ENCODE assay signal across 14 mouse cellular contexts in genomic region chr5:125676025-125676623, GRCm38 (mm10).
A peak's percentile ranks its signal among the peaks of the same experiment; 100 is the strongest.
DNase-seq lines count a peak whose midpoint lies in the region; ATAC-seq lines count a peak whose summit lies in the region.
"Had no signal": no experiment of that assay in that cellular context is flagged by ENCODE, and none has a peak within 500 bp of the region (broad histone marks: within the 10 kb centered on the region; RNA-seq: fewer than 3 reads in every experiment).

No protein-coding gene starts in this region.

- peak overlapping the region; percentile 49 for H3K4me2 ChIP-seq in forebrain, embryonic 13.5 days
- no peak overlapping the region for H3K4me2 ChIP-seq in forebrain, embryonic 11.5 days (ENCODE audit: low read depth, low read length, severe bottlenecking)
- peak overlapping the region; percentile 26 for H3K4me2 ChIP-seq in midbrain, embryonic 12.5 days (replicated peaks)
- H3K4me2 ChIP-seq: heart, embryonic 13.5 days had no signal

- 0 out of 2 replicates have a peak overlapping the region, but pooled peaks have one; percentile 3 for H3K4me3 ChIP-seq in forebrain, embryonic 13.5 days
- H3K4me3 ChIP-seq in forebrain, embryonic 11.5 days (ENCODE audit: low read depth, low read length): no peak overlapping the region
- H3K4me3 ChIP-seq in midbrain, embryonic 12.5 days: no peak overlapping the region
- H3K4me3 ChIP-seq: heart, embryonic 13.5 days had no signal

- no peaks in the 10 kb centered on the region for H3K9me3 ChIP-seq in forebrain, embryonic 13.5 days (replicated peaks)
- no peaks in the 10 kb centered on the region for H3K9me3 ChIP-seq in forebrain, embryonic 11.5 days (ENCODE audit: control insufficient read depth, low read length)
- H3K9me3 ChIP-seq in midbrain, embryonic 12.5 days: no peaks in the 10 kb centered on the region
- H3K9me3 ChIP-seq: heart, embryonic 13.5 days had no signal

- H3K9ac ChIP-seq in forebrain, embryonic 13.5 days: 0 out of 2 replicates have a peak overlapping the region, but pooled peaks have one; percentile 45
- H3K9ac ChIP-seq in forebrain, embryonic 11.5 days (ENCODE audit: low read length): no peak overlapping the region
- H3K9ac ChIP-seq in midbrain, embryonic 12.5 days (replicated peaks): no peak overlapping the region
- H3K9ac ChIP-seq: heart, embryonic 13.5 days; liver, embryonic 14.5 days had no signal

- peaks cover 23% of the 10 kb centered on the region for H3K4me1 ChIP-seq in forebrain, embryonic 13.5 days
- H3K4me1 ChIP-seq in forebrain, embryonic 11.5 days (replicated peaks; ENCODE audit: control insufficient read depth, insufficient read depth, low read length): peaks cover 5% of the 10 kb centered on the region; the same call in 1 of the 2 replicates
- H3K4me1 ChIP-seq in midbrain, embryonic 12.5 days: peaks cover 10% of the 10 kb centered on the region
- H3K4me1 ChIP-seq: heart, embryonic 13.5 days had no signal

- ATAC-seq in forebrain, embryonic 13.5 days: 0 out of 2 replicates have a peak, but pooled peaks have one; percentile 41
- no peak for ATAC-seq in forebrain, embryonic 11.5 days (replicated peaks; ENCODE audit: low FRiP score)
- no peak for ATAC-seq in midbrain, embryonic 12.5 days (ENCODE audit: low FRiP score, low read depth)
- ATAC-seq in erythroid progenitor cell, adult 5-6 weeks (replicated peaks; ENCODE audit: low FRiP score, poor library complexity, severe bottlenecking): no peak

- no peak overlapping the region; the same call in 1 of the 2 replicates for H3K27ac ChIP-seq in forebrain, embryonic 13.5 days
- H3K27ac ChIP-seq in forebrain, embryonic 11.5 days (ENCODE audit: low read depth, low read length): no peak overlapping the region
- no peak overlapping the region for H3K27ac ChIP-seq in midbrain, embryonic 12.5 days (replicated peaks)
- H3K27ac ChIP-seq: heart, embryonic 13.5 days; liver, embryonic 14.5 days had no signal

- H3K36me3 ChIP-seq in forebrain, embryonic 13.5 days (ENCODE audit: poor library complexity, severe bottlenecking): no peaks in the 10 kb centered on the region
- H3K36me3 ChIP-seq in forebrain, embryonic 11.5 days (ENCODE audit: control insufficient read depth, insufficient read depth, low read length): no peaks in the 10 kb centered on the region
- H3K36me3 ChIP-seq in midbrain, embryonic 12.5 days: no peaks in the 10 kb centered on the region
- H3K36me3 ChIP-seq: heart, embryonic 13.5 days had no signal

- no peaks in the 10 kb centered on the region for H3K27me3 ChIP-seq in forebrain, embryonic 13.5 days
- H3K27me3 ChIP-seq in forebrain, embryonic 11.5 days (ENCODE audit: control insufficient read depth, insufficient read depth, low read length): no peaks in the 10 kb centered on the region
- H3K27me3 ChIP-seq in midbrain, embryonic 12.5 days: no peaks in the 10 kb centered on the region
- H3K27me3 ChIP-seq: heart, embryonic 13.5 days had no signal

- WGBS in forebrain, embryonic 13.5 days: 56% methylated on average over 7 of the region's 7 CpGs
- 67% methylated on average over 7 of the region's 7 CpGs for WGBS in forebrain, embryonic 11.5 days
- 68% methylated on average over 7 of the region's 7 CpGs for WGBS in midbrain, embryonic 12.5 days

- DNase-seq in forebrain, embryonic 11.5 days (ENCODE audit: low spot score): no peak
- peak; percentile 38 to 43 for DNase-seq in right cerebral cortex, adult 2 months (ENCODE audit: low spot score in 2 of 2)
- DNase-seq in right cerebral cortex, adult 18-20 months: no peak
- no peak for DNase-seq in heart, adult 11 months
- DNase-seq in adrenal gland, postnatal 25 days: no peak
- DNase-seq: kidney, adult 18-20 months; kidney, postnatal 36 days; lung, postnatal 10 days; thymus, postnatal 14 days had no signal

Comparison
In these comparisons a context has a peak if more than half of its experiments do, and no peak if none do; other contexts are left out.
1. DNase-seq: peak in right cerebral cortex, adult 2 months (2 of 2); none in forebrain, embryonic 11.5 days (single experiment), right cerebral cortex, adult 18-20 months (single experiment), heart, adult 11 months (single experiment) and adrenal gland, postnatal 25 days (single experiment).